Mouse (Mus musculus) adipocyte (in vitro differentiated cells): ENCODE results near the gene Olfr974.
"Not testable (repeated sequence)": the region's sequence is repeated elsewhere in the genome, so short reads cannot be mapped to it uniquely, and the experiment has no call there.

Experiments
- DNase-seq: peaks from one replicate; pipeline ENCODE4 v3.0.0-alpha.2; 2016; ENCODE audit warnings: low spot score

Gene Olfr974

GRCm38 (mm10) chr9:39937201-39937600, at the start of gene Olfr974:
TSS of gene Olfr974 (plus strand) at chr9:39937501.
- DNase-seq = no peak

- DNase-seq = no peak
Observed at GRCm38 (mm10) chr9:39905106-39905505, 32.2 kb upstream of the Olfr974 start.

DNA sequence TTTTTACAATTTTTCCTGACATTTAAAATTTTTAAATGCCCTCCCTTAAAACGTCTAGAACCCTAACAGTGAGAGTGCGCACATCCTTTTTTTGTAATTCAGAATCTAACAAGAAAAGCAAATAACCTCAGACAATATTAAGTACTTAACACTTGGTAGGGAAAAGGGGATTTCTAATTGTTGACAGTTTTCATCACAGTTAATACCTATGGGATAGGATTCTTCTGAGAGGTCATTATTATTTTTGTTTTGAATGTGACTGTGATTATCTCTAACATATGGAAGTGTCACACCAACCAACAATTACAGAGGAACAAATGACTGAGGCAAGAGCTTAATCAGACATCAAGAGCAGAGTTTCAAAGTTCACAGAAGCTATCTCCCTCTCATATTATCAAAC, 30.3 kb upstream of the Olfr974 start, which contains the start of gene Olfr229:
Gene Olfr229 (plus strand): TSS at position 301 of the 400 bp plus-strand sequence.
- DNase-seq = no peak

GRCm38 (mm10) chr9:39909939-39910338, 27.4 kb upstream of the Olfr974 start:
- no peak for DNase-seq

DNA sequence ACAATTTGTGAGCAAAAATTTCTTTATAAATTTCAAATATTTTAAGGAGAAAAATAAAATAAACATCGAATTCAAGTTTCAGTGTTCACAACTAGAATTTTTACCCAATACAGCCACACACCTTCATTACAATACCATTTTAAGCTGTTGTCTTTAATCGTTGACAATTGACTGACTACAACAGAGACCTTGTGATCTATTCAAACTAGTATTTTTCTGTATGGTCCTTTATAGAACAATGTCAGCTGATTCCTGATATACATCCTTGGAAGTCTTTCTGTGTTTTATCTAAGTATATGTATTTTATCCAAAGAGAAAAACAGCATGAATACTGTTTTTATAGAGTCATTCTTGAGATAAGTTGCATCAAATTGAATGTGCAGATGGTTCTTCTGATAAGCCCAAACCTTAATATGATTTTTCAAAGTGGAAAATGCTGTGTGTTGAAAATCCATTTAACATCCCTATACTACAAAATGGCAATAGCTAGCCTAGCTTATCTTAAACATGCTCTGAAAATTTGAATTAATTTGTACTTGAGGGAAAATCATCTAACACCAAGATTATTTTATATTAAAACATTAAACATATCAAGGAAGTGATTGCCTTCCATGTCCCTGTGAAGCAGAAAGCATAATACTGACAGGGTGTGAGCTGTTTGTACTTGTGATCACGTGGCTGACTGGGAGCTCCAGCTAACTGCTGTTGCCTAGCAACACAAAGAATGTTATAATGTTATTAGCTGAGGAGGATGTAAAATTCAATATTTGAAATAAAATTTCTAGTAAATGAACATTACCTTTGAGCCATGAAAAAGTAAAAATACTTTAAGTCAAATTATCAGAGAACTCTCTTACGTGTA, 9.1 kb upstream of the Olfr974 start:
- DNase-seq = not testable (repeated sequence)

- DNase-seq = not testable (repeated sequence)
Observed at GRCm38 (mm10) chr9:39928837-39929236, 8.5 kb upstream of the Olfr974 start.

- DNase-seq = no peak
Observed at GRCm38 (mm10) chr9:39951946-39952345, 14.6 kb downstream of the Olfr974 start, which contains the start of gene Olfr975. TSS of gene Olfr975 (minus strand) at chr9:39952046.

- not testable (repeated sequence) for DNase-seq
Observed at GRCm38 (mm10) chr9:39961033-39961432, 23.7 kb downstream of the Olfr974 start, which contains the start of gene Olfr976. TSS of gene Olfr976 (minus strand) at chr9:39961133.

DNA sequence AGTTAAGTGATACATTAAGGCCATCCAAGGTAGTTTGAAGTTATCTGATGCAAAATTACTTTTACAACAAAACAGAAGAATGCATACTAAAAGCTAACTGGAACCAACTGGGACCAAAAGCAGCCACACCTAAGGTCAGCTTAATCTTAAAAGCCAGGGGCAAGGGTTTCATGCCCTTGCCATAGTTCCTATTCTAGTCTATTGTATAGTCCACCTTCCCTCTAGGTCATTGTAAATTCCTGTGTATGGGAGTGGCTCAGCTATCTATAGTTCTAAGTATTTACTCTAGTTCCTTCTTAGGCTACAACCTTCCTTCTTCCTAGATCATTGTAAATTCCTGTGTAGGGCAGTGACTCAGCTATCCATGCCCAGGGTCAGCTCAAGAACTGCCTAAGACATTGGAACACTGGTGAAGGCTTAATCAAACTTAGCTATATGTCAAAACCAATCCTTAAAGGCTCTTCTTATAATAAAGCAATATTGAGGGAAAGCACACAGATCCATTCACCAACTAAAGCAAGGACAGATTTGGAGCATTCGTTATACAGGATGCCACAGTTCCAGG, 39.4 kb downstream of the Olfr974 start:
- DNase-seq = not testable (repeated sequence)

DNA sequence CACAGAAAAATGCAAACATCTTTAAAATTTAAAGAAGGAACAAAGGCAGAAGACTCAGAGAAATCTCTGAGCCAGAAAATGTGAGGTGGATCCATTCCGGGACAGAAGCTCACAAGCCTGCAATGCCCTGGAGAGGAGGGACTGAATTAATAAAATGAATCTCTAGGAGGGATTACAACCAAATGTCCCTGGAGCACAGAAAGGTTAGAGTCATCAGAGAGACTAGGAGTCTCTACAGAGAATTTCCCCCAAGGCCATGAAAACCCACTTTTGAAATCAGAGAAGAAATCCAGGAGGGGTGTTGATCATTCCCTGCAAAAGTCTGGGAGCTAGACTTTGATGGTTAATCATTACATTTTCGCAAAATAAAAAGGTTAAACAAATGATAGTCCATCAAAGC, 54.5 kb downstream of the Olfr974 start, which contains the start of gene Olfr978:
Gene Olfr978 (plus strand): TSS at position 301 of the 400 bp plus-strand sequence.
- DNase-seq = no peak
